Mouse (Mus musculus) thymus, adult 2 months (tissue): ENCODE measurements around the gene Lrp4. TPM values are rescaled to one million over a fixed set of nuclear protein-coding genes. Genes with fewer than 3 reads are reported as not detected.

ENCODE experiments used
- DNase-seq: peaks from one replicate; pipeline ENCODE4 v3.0.0; 2021
- H3K27ac ChIP-seq: fragments of 200-500 bp; 2 replicates; pipeline ENCODE4 v1.5.1; 2012; ENCODE audit warnings: low read length, control low read depth; ENCODE audit not compliant: control insufficient read depth, insufficient read depth
- H3K27me3 ChIP-seq: fragments of 200-500 bp; 2 replicates; pipeline ENCODE4 v1.6.1; 2012; ENCODE audit warnings: mild to moderate bottlenecking, low read length, moderate library complexity, mixed read lengths; ENCODE audit not compliant: control insufficient read depth, insufficient read depth
- H3K36me3 ChIP-seq: fragments of 200-500 bp; 2 replicates; pipeline ENCODE4 v1.6.1; 2012; ENCODE audit warnings: mild to moderate bottlenecking, low read length, moderate library complexity; ENCODE audit not compliant: control insufficient read depth, insufficient read depth
- H3K4me1 ChIP-seq: fragments of 200-500 bp; replicated peaks from 2 replicates; pipeline ENCODE4 v1.6.1; 2012; ENCODE audit warnings: low read length; ENCODE audit not compliant: control insufficient read depth, insufficient read depth
- H3K4me3 ChIP-seq: fragments of 200-500 bp; 2 replicates; pipeline ENCODE4 v1.5.1; 2012; ENCODE audit warnings: mild to moderate bottlenecking, low read length, control low read depth, moderate library complexity; ENCODE audit not compliant: control insufficient read depth, insufficient read depth
- CTCF ChIP-seq: fragments of 200-500 bp; IDR thresholded peaks from 2 replicates; pipeline ENCODE4 v1.5.1; 2012; ENCODE audit warnings: mild to moderate bottlenecking, control low read depth, low read length, moderate library complexity, borderline replicate concordance; ENCODE audit not compliant: control insufficient read depth, poor library complexity, insufficient read depth; ENCODE audit errors: extremely low read depth
- POLR2A ChIP-seq: fragments of 200-500 bp; IDR thresholded peaks from 2 replicates; pipeline ENCODE4 v1.6.1; 2012; ENCODE audit warnings: mild to moderate bottlenecking, low read length, control low read depth, moderate library complexity; ENCODE audit not compliant: control insufficient read depth, poor library complexity, insufficient read depth; ENCODE audit errors: extremely low read depth
- WGBS: fragments of 180-500 bp; shearing (Covaris S2); methylation state at CpG from one replicate; pipeline ENCODE4 v1.1.7; 2018; 5-methylcytosine and 5-hydroxymethylcytosine counted together
- polyA plus RNA-seq: library from polyadenylated mRNA; depleted of rRNA; stranded (reverse); fragments of >200 nt; gene quantifications from 2 replicates; pipeline ENCODE4 v1.2.3, GENCODE M21; 2012

Lrp4 gene
- polyA plus RNA-seq, 1 experiment = 3.7 TPM

DNA sequence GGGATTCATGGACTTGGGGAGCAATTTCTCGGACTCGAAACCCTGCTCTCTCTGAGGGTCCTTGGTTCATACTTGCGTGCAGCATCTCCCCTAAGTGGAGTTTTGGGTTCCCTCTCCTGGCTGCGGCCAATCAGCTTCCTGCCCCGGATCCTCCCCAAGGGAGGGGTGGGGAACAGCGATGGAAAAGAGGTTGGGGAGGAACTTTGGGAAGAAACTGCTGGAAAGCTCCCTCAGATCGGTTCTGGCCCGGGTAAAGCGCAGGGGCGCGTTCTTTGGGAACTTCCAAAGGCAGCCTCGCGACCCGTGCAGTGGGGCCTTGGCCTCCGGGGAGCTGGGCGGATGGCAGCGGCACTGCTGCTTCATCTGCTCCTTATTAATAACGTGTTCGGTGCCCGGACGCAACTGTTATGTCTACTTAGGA lies 951 bp downstream of the Lrp4 start:
- peaks cover 17% of the 10 kb centered on the region for H3K4me1 ChIP-seq
- WGBS = 2% methylated on average over 21 of the region's 21 CpGs
- TF ChIP-seq POLR2A (no peak), CTCF (no peak)
- H3K4me3 ChIP-seq = peak overlapping the region; percentile 38
- no peak for DNase-seq
- no peak overlapping the region for H3K27ac ChIP-seq
- peaks cover 18% of the 10 kb centered on the region for H3K27me3 ChIP-seq
- H3K36me3 ChIP-seq = no peaks in the 10 kb centered on the region

DNA sequence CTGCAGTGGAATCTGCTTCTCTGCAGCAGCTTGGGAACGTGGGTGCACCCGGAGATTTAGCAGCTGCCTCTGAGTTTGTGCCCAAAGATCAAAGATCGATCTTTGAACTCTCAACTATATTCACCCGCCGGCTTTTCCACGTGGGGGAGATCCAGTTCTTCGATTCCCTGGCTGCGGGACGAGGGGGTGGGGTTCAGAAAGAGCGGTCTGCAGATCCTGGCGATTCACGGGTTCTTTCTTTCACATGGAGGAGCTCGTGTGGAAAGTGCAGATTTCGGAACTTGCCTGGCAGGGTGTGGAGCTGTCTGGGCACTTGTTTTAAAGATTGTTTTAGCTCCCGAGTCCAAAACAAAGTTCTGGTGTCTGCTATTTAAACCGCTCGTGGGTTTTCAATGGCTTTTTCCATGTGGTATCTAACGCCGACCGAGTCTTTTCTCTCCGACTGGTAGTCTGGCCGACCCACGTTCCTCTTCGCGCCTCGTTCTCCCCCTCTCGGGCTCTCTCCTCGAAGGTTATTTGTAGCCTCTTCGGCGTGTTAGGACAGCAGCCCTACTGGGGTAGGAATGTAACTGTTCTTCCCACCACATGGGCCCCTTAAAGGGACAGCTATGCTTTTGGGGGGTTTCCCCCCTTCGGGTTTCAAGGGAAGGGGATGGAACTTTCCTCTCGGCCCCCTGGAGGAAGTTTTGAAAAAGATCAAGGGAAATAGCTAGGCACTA lies 1.5 kb downstream of the Lrp4 start:
- H3K36me3 ChIP-seq = no peaks in the 10 kb centered on the region
- H3K4me1 ChIP-seq = peaks cover 17% of the 10 kb centered on the region
- under 1% methylated on average over 32 of the region's 32 CpGs for WGBS
- peaks cover 18% of the 10 kb centered on the region for H3K27me3 ChIP-seq
- DNase-seq = no peak
- peak overlapping the region; percentile 38 for H3K4me3 ChIP-seq
- no peak overlapping the region for H3K27ac ChIP-seq
- no peak for TF ChIP-seq POLR2A

DNA sequence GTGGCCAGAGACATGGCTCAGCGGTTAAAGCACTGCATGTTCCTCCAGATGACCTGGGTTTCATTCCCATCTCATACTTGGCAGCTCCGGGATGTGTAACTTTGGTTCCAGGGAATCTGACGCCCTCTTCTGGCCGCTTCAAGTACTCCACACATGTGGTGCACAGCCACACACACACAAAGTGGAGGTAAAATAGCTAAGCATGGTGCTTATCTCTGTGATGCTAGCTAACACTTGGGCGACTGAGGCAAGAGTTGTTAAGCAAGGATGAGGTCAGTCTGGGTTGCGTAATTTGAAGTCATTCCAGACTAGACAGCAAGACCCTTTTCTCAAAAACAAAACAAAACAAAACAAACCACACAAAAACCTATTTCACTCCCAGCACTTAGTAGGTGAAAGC lies 2.8 kb downstream of the Lrp4 start:
- Histone ChIP-seq H3K27ac (no peak overlapping the region), H3K36me3 (no peaks in the 10 kb centered on the region), H3K27me3 (peaks cover 18% of the 10 kb centered on the region), H3K4me1 (peaks cover 17% of the 10 kb centered on the region), H3K4me3 (no peak overlapping the region)
- TF ChIP-seq CTCF = no peak
- TF ChIP-seq POLR2A = no peak
- WGBS = 96% methylated on average over 6 of the region's 6 CpGs
- DNase-seq = no peak

DNA sequence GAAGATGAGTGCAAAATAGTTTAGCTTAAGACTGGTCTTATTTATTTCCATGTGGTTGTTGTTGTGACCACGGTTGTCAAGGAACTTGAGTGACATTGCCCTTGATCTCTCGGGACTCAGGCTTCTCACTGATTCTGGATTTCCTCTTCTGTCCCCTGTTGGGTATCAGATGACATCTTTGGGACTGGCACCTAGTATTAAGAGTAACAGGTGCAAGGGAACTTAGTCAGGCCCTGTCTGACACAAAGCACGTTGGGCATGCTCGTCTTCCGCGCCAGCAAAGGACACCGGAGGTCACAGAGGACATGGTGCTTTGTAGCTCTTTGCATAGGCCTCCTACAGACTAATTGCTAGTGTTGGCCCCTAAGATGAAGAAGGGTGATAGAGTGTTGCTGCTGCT lies 3.5 kb downstream of the Lrp4 start:
- Histone ChIP-seq H3K27me3 (peaks cover 18% of the 10 kb centered on the region), H3K27ac (no peak overlapping the region), H3K4me1 (peaks cover 17% of the 10 kb centered on the region), H3K4me3 (no peak overlapping the region), H3K36me3 (no peaks in the 10 kb centered on the region)
- no peak for TF ChIP-seq POLR2A
- no peak for TF ChIP-seq CTCF
- DNase-seq = no peak
- 81% methylated on average over 7 of the region's 7 CpGs for WGBS

DNA sequence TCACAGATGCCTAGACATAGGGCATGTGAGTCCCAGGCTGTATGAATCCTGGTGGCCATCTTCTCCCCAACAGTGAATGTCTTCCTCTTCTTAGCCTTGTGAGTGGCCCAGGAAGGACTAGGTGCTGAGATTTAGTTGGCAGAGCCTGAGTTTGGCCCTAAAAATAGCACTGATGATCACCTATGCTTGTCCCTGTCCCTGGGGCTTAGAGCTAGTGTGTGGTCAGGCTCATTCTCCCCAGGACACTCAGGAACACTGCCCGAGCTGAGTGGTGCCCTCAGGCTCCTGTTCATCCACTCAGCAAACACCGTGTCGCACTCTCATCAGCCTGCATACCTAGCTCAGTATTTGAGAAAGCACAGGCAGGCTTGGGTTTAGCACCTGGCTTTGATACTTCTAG lies 4.0 kb downstream of the Lrp4 start:
- no peak overlapping the region for H3K27ac ChIP-seq
- DNase-seq = no peak

DNA sequence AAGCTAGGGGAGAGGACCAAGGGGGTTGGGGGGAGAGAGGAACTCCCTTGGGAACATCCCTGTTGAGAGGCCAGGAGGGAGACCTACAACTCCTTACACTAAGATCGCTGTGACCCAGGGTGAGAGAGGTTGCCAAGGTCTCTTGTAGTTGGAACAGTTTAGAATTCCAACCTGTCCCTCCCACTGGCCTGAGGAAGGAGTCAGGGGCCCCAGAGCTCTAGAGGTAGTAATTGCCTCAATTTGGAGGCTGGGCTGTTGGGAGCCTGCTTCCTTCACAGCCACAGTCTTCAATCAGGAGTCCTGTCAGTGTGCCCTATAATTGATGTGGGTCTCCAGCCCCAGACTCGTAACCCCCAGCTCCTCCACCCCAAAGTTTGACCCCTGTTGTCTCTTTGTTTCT lies 4.9 kb downstream of the Lrp4 start:
- H3K4me3 ChIP-seq = no peak overlapping the region
- TF ChIP-seq CTCF (no peak), POLR2A (no peak)
- no peak overlapping the region for H3K27ac ChIP-seq
- no peaks in the 10 kb centered on the region for H3K36me3 ChIP-seq
- H3K4me1 ChIP-seq = peaks cover 17% of the 10 kb centered on the region
- WGBS = 95% methylated on average over 2 of the region's 2 CpGs
- no peak for DNase-seq
- peaks cover 15% of the 10 kb centered on the region for H3K27me3 ChIP-seq

More for the DNA sequence above, 4.0 kb downstream of the Lrp4 start:
- Histone ChIP-seq H3K4me3 (no peak overlapping the region), H3K4me1 (peaks cover 17% of the 10 kb centered on the region), H3K27me3 (peaks cover 18% of the 10 kb centered on the region), H3K36me3 (no peaks in the 10 kb centered on the region)
- TF ChIP-seq POLR2A = no peak
- no peak for TF ChIP-seq CTCF
- WGBS = 88% methylated on average over 3 of the region's 3 CpGs

DNA sequence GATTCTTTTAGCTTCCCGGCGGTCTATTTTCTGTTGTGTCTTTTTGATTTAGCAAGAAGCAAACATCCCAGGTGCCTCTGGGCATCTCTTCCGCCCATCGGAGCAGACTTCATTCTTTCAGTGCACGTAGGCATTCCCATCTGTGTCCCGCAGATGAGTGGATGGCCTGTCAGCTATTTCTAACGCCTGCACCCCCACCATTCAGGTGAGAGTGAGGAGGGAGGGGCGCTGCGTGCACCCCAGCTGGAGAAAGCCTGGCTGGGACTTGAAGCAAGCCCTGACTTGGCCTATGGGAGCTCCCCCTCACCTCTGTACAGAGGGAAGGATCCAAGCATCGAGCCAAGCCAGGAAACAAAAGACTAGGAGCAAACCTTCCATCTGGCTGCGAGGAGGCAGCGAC lies 5.4 kb downstream of the Lrp4 start:
- no peak for TF ChIP-seq POLR2A
- TF ChIP-seq CTCF = no peak
- no peak for DNase-seq
- peaks cover 14% of the 10 kb centered on the region for H3K27me3 ChIP-seq
- peaks cover 16% of the 10 kb centered on the region for H3K4me1 ChIP-seq
- WGBS = 75% methylated on average over 12 of the region's 12 CpGs
- no peak overlapping the region for H3K4me3 ChIP-seq
- no peak overlapping the region for H3K27ac ChIP-seq
- H3K36me3 ChIP-seq = no peaks in the 10 kb centered on the region
